Mouse (Mus musculus) liver, postnatal 0 days (tissue): Measurements from ENCODE around the gene Socs4. TPM values are rescaled to one million over a fixed set of nuclear protein-coding genes. Genes with fewer than 3 reads are reported as not detected.
"Not testable (repeated sequence)": the region's sequence is repeated elsewhere in the genome, so short reads cannot be mapped to it uniquely, and the experiment has no call there.

Experiments
- ATAC-seq: fragments of 200-750 bp; cut with Nextera tagmentation; 2 replicates; pipeline ENCODE4 v1.8.0; 2017; ENCODE audit warnings: mild to moderate bottlenecking, moderate library complexity
- DNase-seq: peaks from one replicate; pipeline ENCODE4 v3.0.0-alpha.2; 2016
- H3K27ac ChIP-seq: fragments of 300-500 bp; sonication (generic); 2 replicates; pipeline ENCODE4 v1.5.1; 2014; ENCODE audit warnings: antibody characterized with exemption, moderate library complexity, mild to moderate bottlenecking, low read depth
- H3K27me3 ChIP-seq: fragments of 300-500 bp; sonication (generic); 2 replicates; pipeline ENCODE4 v1.6.1; 2014; ENCODE audit warnings: low read length, control low read depth, mixed read lengths; ENCODE audit not compliant: insufficient read depth
- H3K36me3 ChIP-seq: fragments of 300-500 bp; sonication (generic); replicated peaks from 2 replicates; pipeline ENCODE4 v1.6.1; 2014; ENCODE audit warnings: mild to moderate bottlenecking, control low read depth, low read length, moderate library complexity, mixed read lengths; ENCODE audit not compliant: insufficient read depth
- H3K4me1 ChIP-seq: fragments of 300-500 bp; sonication (generic); 2 replicates; pipeline ENCODE4 v1.6.1; 2014; ENCODE audit warnings: antibody characterized with exemption, mild to moderate bottlenecking, control low read depth; ENCODE audit not compliant: insufficient read depth
- H3K4me2 ChIP-seq: fragments of 300-500 bp; sonication (generic); 2 replicates; pipeline ENCODE4 v1.6.1; 2014; ENCODE audit warnings: low read depth, mild to moderate bottlenecking, low read length, moderate library complexity, mixed read lengths
- H3K4me3 ChIP-seq: fragments of 300-500 bp; sonication (generic); 2 replicates; pipeline ENCODE4 v1.5.1; 2014; ENCODE audit warnings: low read depth, low read length
- H3K9ac ChIP-seq: fragments of 300-500 bp; sonication (generic); replicated peaks from 2 replicates; pipeline ENCODE4 v1.6.1; 2014; ENCODE audit warnings: mild to moderate bottlenecking, moderate library complexity
- H3K9me3 ChIP-seq: fragments of 300-500 bp; sonication (generic); 2 replicates; pipeline ENCODE4 v1.6.1; 2016; ENCODE audit warnings: mild to moderate bottlenecking, control low read depth, low read length, mixed read lengths
- CTCF ChIP-seq: sonication (generic); IDR thresholded peaks from 2 replicates; pipeline ENCODE4 v1.5.1; 2016; ENCODE audit warnings: antibody characterized with exemption, low read depth
- EP300 ChIP-seq: IDR thresholded peaks from 2 replicates; pipeline ENCODE4 v1.6.1; 2016; ENCODE audit warnings: antibody characterized with exemption, low read depth, mild to moderate bottlenecking
- WGBS: fragments of 180-500 bp; shearing (Covaris S2); extraction: QIAGEN DNeasy Blood & Tissue Kit; methylation state at CpG from one replicate; pipeline ENCODE4 v1.1.7; 2014; ENCODE audit not compliant: insufficient replicate concordance; 5-methylcytosine and 5-hydroxymethylcytosine counted together
- polyA plus RNA-seq: library from polyadenylated mRNA; unstranded; fragments of >200 nt; fragmentation: Nextera tagmentation; extraction: Ambion mirVana; gene quantifications from 2 replicates; pipeline ENCODE4 v1.2.1, GENCODE M21; 2015

Socs4 gene
- polyA plus RNA-seq, 1 experiment from 2014 or later = 1.9 TPM

DNA sequence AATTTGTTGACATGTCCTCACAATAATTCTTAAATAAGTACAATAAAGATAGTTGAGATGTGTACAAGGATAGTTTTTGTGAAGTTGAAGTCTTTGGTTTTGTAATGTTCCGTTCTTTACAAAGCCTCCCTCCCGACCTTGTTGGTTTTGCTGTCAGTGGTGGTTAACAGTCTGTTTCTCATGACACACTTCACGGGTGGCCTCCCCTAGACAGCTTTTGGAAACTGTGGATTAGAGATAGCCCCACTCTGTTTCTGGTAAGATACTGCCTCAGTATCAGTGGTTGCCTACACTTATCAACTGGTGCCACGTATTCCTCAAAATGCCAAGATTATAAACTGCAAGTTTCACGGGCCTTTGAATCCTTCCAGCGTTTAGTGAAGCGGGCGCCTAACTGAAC, 44.9 kb downstream of the Socs4 start:
- TF ChIP-seq EP300 = peak; percentile 61; the same call in 1 of the 2 replicates
- peak; percentile 91 for ATAC-seq
- not testable (repeated sequence) for H3K4me2 ChIP-seq, H3K9me3 ChIP-seq, H3K27me3 ChIP-seq, H3K4me1 ChIP-seq, H3K4me3 ChIP-seq, DNase-seq, H3K9ac ChIP-seq
- peaks cover 19% of the 10 kb centered on the region for H3K36me3 ChIP-seq
- 56% methylated on average over 5 of the region's 8 CpGs for WGBS
- 0 out of 2 replicates have a peak overlapping the region, but pooled peaks have one; percentile 22 for H3K27ac ChIP-seq

DNA sequence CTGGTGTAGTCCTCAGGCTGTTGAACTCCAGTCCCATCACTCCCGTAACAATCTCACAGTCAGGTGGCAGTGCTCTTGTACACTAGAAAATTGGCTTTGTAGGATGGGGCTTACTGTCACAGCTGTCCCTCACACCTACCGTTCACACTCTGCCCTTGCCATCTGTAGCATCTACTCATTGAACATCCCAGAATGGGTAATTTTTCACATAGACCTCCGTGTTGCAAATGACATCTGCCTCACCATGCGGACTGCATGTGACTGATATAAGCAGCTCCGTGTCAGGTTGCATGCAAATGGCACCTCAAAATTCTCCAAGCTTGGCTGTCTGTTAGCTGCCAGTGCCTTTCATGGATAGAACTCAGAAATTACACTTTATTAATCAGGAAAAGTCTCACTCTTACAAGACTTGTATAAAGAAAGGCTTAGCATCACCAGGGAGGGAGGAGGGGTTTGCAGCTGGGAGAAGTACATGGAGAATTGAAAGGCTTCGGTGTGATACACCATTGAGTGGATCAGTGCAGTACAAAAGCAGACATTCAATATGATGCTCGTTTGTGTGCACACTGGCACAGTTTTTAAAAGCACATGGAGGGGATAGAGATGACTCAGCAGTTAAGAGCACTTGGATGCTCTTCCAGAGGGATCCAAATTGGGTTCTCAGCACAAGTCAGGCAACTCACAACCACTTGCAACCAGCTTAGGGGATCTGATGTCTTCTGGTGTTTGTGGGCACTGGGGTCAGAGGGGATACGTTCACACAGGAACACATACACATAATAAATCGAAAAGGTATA, 49.4 kb downstream of the Socs4 start:
- Histone ChIP-seq H3K27ac (no peak overlapping the region), H3K36me3 (no peaks in the 10 kb centered on the region), H3K4me1 (no peaks in the 10 kb centered on the region), H3K9ac (no peak overlapping the region), H3K27me3 (no peaks in the 10 kb centered on the region), H3K4me3 (no peak overlapping the region), H3K4me2 (no peak overlapping the region), H3K9me3 (no peaks in the 10 kb centered on the region)
- ATAC-seq (no peak), DNase-seq (no peak)
- 83% methylated on average over 9 of the region's 9 CpGs for WGBS
- no peak for TF ChIP-seq EP300
- TF ChIP-seq CTCF = no peak

DNA sequence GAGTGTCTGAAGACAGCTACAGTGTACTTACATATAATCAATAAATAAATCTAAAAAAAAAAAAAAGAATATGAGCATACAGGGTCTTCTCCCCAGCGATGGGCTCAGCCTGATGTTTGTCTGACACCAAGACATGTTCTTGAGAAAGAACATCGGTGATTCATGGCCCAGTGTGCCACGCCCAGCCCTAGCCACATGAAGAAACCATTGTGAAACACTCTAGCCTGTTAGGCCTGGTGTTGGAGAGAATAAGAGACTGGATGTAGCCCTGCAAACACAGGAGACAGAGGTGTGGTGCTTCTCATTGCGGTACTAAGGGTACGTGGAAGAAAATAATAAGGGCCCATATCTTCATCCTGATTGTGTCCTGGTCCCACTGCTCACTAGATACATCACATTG, 50.6 kb downstream of the Socs4 start:
- no peak for TF ChIP-seq CTCF
- TF ChIP-seq EP300 = no peak
- H3K9me3 ChIP-seq = no peaks in the 10 kb centered on the region
- WGBS = 81% methylated on average over 5 of the region's 5 CpGs
- no peak for DNase-seq
- H3K9ac ChIP-seq = no peak overlapping the region
- ATAC-seq = no peak
- H3K36me3 ChIP-seq = no peaks in the 10 kb centered on the region
- H3K4me1 ChIP-seq = no peaks in the 10 kb centered on the region
- no peak overlapping the region for H3K27ac ChIP-seq
- no peaks in the 10 kb centered on the region for H3K27me3 ChIP-seq
- H3K4me2 ChIP-seq = no peak overlapping the region
- H3K4me3 ChIP-seq = no peak overlapping the region

DNA sequence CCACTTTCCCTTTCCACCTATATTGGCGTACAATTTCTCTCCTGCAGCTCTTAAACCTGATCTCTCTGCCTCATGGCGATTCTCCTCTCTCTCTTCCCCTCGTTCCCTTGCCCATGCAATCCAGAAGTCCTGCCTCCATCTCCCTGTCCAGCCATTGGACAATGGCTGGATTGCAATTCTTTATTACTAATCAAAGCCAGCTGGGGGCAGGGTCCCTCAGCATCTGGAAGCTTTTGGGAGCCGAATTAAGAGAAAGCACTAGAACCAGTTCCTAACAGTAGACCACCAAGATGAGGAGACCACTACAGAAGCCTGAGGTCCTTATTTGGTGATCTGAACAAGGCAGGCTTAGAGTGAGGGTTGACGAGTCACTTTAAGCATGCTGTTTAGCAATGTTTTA, 55.2 kb downstream of the Socs4 start:
- DNase-seq (no peak), ATAC-seq (no peak)
- Histone ChIP-seq H3K27ac (no peak overlapping the region), H3K4me3 (no peak overlapping the region), H3K36me3 (no peaks in the 10 kb centered on the region), H3K9ac (no peak overlapping the region), H3K4me2 (no peak overlapping the region), H3K9me3 (no peaks in the 10 kb centered on the region), H3K27me3 (no peaks in the 10 kb centered on the region), H3K4me1 (no peaks in the 10 kb centered on the region)
- WGBS = 63% methylated on average over 5 of the region's 5 CpGs
- TF ChIP-seq EP300 (no peak), CTCF (no peak)

DNA sequence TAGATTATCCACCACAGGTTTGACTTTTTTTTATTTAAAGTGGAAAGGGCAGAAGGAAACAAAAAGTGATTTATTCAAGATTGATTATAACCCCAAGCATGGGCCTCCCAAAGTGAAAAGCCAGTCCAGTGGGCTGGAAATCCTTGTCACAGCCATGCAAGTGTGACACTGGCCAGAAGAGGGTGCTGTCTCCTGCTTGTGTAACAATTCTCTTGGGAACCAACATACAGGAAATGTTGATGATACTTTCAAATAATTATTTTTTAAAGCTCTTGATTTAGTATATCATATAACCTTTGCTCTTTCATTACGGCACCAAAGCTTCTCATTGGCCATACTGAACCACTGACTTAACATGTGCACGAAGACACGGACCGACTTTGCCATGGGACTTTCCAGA, 58.1 kb downstream of the Socs4 start:
- H3K4me2 ChIP-seq = no peak overlapping the region
- no peaks in the 10 kb centered on the region for H3K4me1 ChIP-seq
- TF ChIP-seq CTCF (peak; percentile 89), EP300 (no peak)
- DNase-seq = peak; percentile 78
- H3K27me3 ChIP-seq = no peaks in the 10 kb centered on the region
- H3K36me3 ChIP-seq = no peaks in the 10 kb centered on the region
- no peak overlapping the region for H3K4me3 ChIP-seq
- H3K9me3 ChIP-seq = no peaks in the 10 kb centered on the region
- ATAC-seq = no peak
- 76% methylated on average over 4 of the region's 4 CpGs for WGBS
- no peak overlapping the region for H3K27ac ChIP-seq
- no peak overlapping the region for H3K9ac ChIP-seq

DNA sequence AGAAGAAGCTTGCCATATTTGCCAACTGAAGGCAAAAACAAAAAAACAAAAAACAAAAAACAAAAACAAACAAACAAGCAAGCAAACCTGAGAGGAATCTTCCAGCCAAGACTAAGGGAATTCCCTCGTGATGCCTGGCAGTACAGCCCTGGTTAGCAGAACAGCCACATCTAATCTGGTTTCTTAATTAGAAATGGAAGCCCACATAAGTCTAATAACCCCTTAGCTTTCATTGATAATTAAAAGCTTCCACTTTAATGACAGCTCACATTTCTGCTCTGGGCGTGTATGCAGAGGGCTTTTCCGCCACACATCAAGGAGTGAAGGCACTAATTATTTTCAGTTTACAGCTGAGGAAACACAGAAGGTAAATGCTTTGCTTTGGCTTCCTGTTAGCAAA, 58.6 kb downstream of the Socs4 start:
- Histone ChIP-seq H3K9me3 (no peaks in the 10 kb centered on the region), H3K4me3 (no peak overlapping the region), H3K4me1 (no peaks in the 10 kb centered on the region), H3K36me3 (no peaks in the 10 kb centered on the region), H3K27me3 (no peaks in the 10 kb centered on the region), H3K9ac (no peak overlapping the region), H3K27ac (no peak overlapping the region), H3K4me2 (no peak overlapping the region)
- DNase-seq (no peak), ATAC-seq (no peak)
- 83% methylated on average over 3 of the region's 3 CpGs for WGBS
- TF ChIP-seq CTCF (no peak), EP300 (no peak)
